In genomic region chr3:146761276-146761675, GRCm38 (mm10) we compare ENCODE assay signal across 12 mouse cellular contexts.
"Had no signal": no experiment of that assay in that cellular context is flagged by ENCODE, and none has a peak within 500 bp of the region (broad histone marks: within the 10 kb centered on the region; RNA-seq: fewer than 3 reads in every experiment).

No protein-coding gene starts in this region.

- H3K4me2 ChIP-seq: kidney, embryonic 15.5 days; limb, embryonic 15.5 days; neural tube, embryonic 15.5 days had no signal

- DNase-seq: kidney, adult 18-20 months; kidney, postnatal 25 days; lung, adult 2 months; lung, postnatal 36 days; midbrain, embryonic 14.5 days had no signal

- ATAC-seq: lung, postnatal 0 days had no signal

- H3K4me3 ChIP-seq: kidney, embryonic 15.5 days; limb, embryonic 15.5 days; midbrain, embryonic 10.5 days; myocyte; neural tube, embryonic 15.5 days had no signal

- H3K9ac ChIP-seq: kidney, embryonic 15.5 days; limb, embryonic 15.5 days; neural tube, embryonic 15.5 days had no signal

- H3K9me3 ChIP-seq: kidney, embryonic 15.5 days; limb, embryonic 15.5 days; midbrain, embryonic 10.5 days; neural tube, embryonic 15.5 days had no signal

- H3K4me1 ChIP-seq: kidney, embryonic 15.5 days; limb, embryonic 15.5 days; midbrain, embryonic 10.5 days had no signal

- H3K36me3 ChIP-seq: neural tube, embryonic 15.5 days had no signal

- H3K27ac ChIP-seq: kidney, embryonic 15.5 days; limb, embryonic 15.5 days; midbrain, embryonic 10.5 days; neural tube, embryonic 15.5 days; stomach, postnatal 0 days had no signal

- H3K27me3 ChIP-seq: kidney, embryonic 15.5 days; limb, embryonic 15.5 days; neural tube, embryonic 15.5 days had no signal
